In the genomic region with DNA sequence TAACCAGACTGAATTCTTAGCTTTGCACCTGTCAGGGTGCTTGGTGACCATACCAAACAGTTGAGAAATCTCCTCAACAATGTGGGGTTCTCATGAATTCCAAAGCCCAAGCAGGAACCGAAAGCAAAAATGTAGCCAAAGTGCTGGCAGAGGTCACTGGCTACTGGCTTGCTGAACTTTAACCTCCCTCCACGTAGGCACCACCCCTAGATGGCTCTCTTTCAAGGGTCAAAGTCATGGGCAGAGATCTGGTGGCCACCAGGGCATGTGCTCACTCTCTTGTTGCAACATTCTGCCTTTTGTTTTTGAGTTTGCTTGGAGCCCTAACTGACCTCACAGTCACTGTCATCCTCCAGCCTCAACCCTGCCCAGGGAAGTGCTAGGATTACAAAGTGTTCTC, we compare ENCODE assay signal across 12 mouse cellular contexts. TPM values are rescaled to one million over a fixed set of nuclear protein-coding genes. Genes with fewer than 3 reads are reported as not detected.
DNase-seq lines count a peak whose midpoint lies in the region; ATAC-seq and TF ChIP-seq lines count a peak whose summit lies in the region.
"Had no signal": no experiment of that assay in that cellular context is flagged by ENCODE, and none has a peak within 500 bp of the region (broad histone marks: within the 10 kb centered on the region; RNA-seq: fewer than 3 reads in every experiment).

No protein-coding gene starts in this region.

- no peak for TF ChIP-seq EP300 in liver, embryonic 14.5 days (IDR thresholded peaks at IDR 0.05; ENCODE audit: low read depth)

- H3K4me3 ChIP-seq in kidney, embryonic 16.5 days (ENCODE audit: low read length): no peak overlapping the region
- H3K4me3 ChIP-seq in liver, embryonic 14.5 days (ENCODE audit: insufficient read depth in 1 of 2, low read depth in 2 of 2, low read length in 2 of 2): no peak overlapping the region
- no peak overlapping the region for H3K4me3 ChIP-seq in thymus, adult 2 months (ENCODE audit: control insufficient read depth, insufficient read depth, low read length)

- 50% methylated on average over 2 of the region's 2 CpGs for WGBS in kidney, embryonic 16.5 days
- WGBS in liver, embryonic 14.5 days (ENCODE audit: insufficient replicate concordance): 34% methylated on average over 2 of the region's 2 CpGs
- 78% methylated on average over 2 of the region's 2 CpGs for WGBS in thymus, adult 2 months

- peak; percentile 86 to 89 for DNase-seq in kidney, adult 8-10 months
- DNase-seq in liver, embryonic 14.5 days (ENCODE audit: low read depth in 3 of 3, low spot score in 3 of 3): peak in 1 of 3 experiments; percentile 29
- DNase-seq in thymus, adult 2 months: no peak
- no peak for DNase-seq in cerebellum, adult 18-20 months
- DNase-seq in cerebellum, adult 11 months: no peak
- DNase-seq: cerebellum, postnatal 10 days; heart, postnatal 14 days; thymus, adult 18-20 months had no signal

- H3K9me3 ChIP-seq in kidney, embryonic 16.5 days (ENCODE audit: low read length): no peaks in the 10 kb centered on the region
- no peaks in the 10 kb centered on the region for H3K9me3 ChIP-seq in liver, embryonic 14.5 days (ENCODE audit: control insufficient read depth, low read length)

- no peak overlapping the region for H3K4me2 ChIP-seq in kidney, embryonic 16.5 days (replicated peaks; ENCODE audit: low read depth, low read length)
- no peak overlapping the region for H3K4me2 ChIP-seq in liver, embryonic 14.5 days (ENCODE audit: low read depth)

- no peak for ATAC-seq in kidney, embryonic 16.5 days (ENCODE audit: low FRiP score, low TSS enrichment)
- peak; percentile 51 for ATAC-seq in granulocyte monocyte progenitor cell, adult 5-6 weeks (replicated peaks; ENCODE audit: poor library complexity, severe bottlenecking)
- peak; percentile 71 for ATAC-seq in liver, embryonic 14.5 days (ENCODE audit: insufficient read depth)
- peak; percentile 66 for ATAC-seq in neutrophil, adult 5-6 weeks (ENCODE audit: extremely low read depth, insufficient number of reproducible peaks, low FRiP score, poor library complexity, severe bottlenecking)

- H3K4me1 ChIP-seq in kidney, embryonic 16.5 days (ENCODE audit: insufficient read depth, low read length): no peaks in the 10 kb centered on the region
- H3K4me1 ChIP-seq in liver, embryonic 14.5 days (replicated peaks; ENCODE audit: control insufficient read depth in 2 of 2, insufficient read depth in 2 of 2, low read length in 1 of 2): peaks cover 0 to 11% of the 10 kb centered on the region in 2 experiments; a peak in 2 of 4 replicates
- peaks cover 18% of the 10 kb centered on the region for H3K4me1 ChIP-seq in thymus, adult 2 months (replicated peaks; ENCODE audit: control insufficient read depth, insufficient read depth, low read length)

- no peak overlapping the region for H3K27ac ChIP-seq in kidney, embryonic 16.5 days (ENCODE audit: low read length)
- H3K27ac ChIP-seq in liver, embryonic 14.5 days: no peak overlapping the region; the same call in 1 of the 2 replicates
- H3K27ac ChIP-seq in thymus, adult 2 months (ENCODE audit: control insufficient read depth, insufficient read depth, low read length): no peak overlapping the region
- H3K27ac ChIP-seq: kidney, postnatal 0 days had no signal

- H3K36me3 ChIP-seq in kidney, embryonic 16.5 days (ENCODE audit: insufficient read depth, low read length): no peaks in the 10 kb centered on the region
- no peaks in the 10 kb centered on the region for H3K36me3 ChIP-seq in liver, embryonic 14.5 days (replicated peaks; ENCODE audit: control insufficient read depth, insufficient read depth, low read depth)
- H3K36me3 ChIP-seq in thymus, adult 2 months (ENCODE audit: control insufficient read depth, insufficient read depth, low read length): no peaks in the 10 kb centered on the region

- no peak overlapping the region for H3K9ac ChIP-seq in kidney, embryonic 16.5 days (replicated peaks; ENCODE audit: low read length)
- no peak overlapping the region for H3K9ac ChIP-seq in liver, embryonic 14.5 days (replicated peaks)

- TF ChIP-seq CTCF in liver, embryonic 14.5 days (IDR thresholded peaks at IDR 0.05; ENCODE audit: low read depth): peak; percentile 17
- TF ChIP-seq CTCF in thymus, adult 2 months (IDR thresholded peaks at IDR 0.05; ENCODE audit: borderline replicate concordance, control insufficient read depth, extremely low read depth, insufficient read depth, low read length, poor library complexity): no peak

- no peak for TF ChIP-seq POLR2A in thymus, adult 2 months (IDR thresholded peaks at IDR 0.05; ENCODE audit: control insufficient read depth, extremely low read depth, insufficient read depth, low read length, poor library complexity)

- H3K27me3 ChIP-seq in kidney, embryonic 16.5 days (ENCODE audit: insufficient read depth, low read length): no peaks in the 10 kb centered on the region
- no peaks in the 10 kb centered on the region for H3K27me3 ChIP-seq in liver, embryonic 14.5 days (ENCODE audit: control insufficient read depth, insufficient read depth, low read length)
- H3K27me3 ChIP-seq in thymus, adult 2 months (ENCODE audit: control insufficient read depth, insufficient read depth, low read length): no peaks in the 10 kb centered on the region

RNA-seq across cellular contexts. Expression of gene Ak2, which starts 8.1 kb away (rescaled TPM):
- 226 and 238 TPM in 2 replicates for polyA plus RNA-seq in kidney, embryonic 16.5 days (2015; fragmentation: Nextera tagmentation; extraction: Ambion mirVana)
- 166 and 176 TPM in 2 replicates for total RNA-seq in granulocyte monocyte progenitor cell, adult 5-6 weeks (2014; fragmentation: Nextera tagmentation)
- total RNA-seq in granulocyte monocyte progenitor cell, adult 5-6 weeks (2017): 169 and 186 TPM in 2 replicates
- 44.6 and 68.3 TPM in 2 replicates for polyA plus RNA-seq in liver, embryonic 14.5 days (2012; rRNA removed)
- polyA plus RNA-seq in liver, embryonic 14.5 days (2014; fragmentation: Nextera tagmentation; extraction: Ambion mirVana): 94.0 and 101 TPM in 2 replicates
- total RNA-seq in neutrophil, adult 5-6 weeks (2017): 36.3 and 40.5 TPM in 2 replicates
- polyA plus RNA-seq in thymus, adult 2 months (2012; rRNA removed): 60.0 and 60.1 TPM in 2 replicates

RNA-seq across cellular contexts. Expression of gene Azin2, which starts 21.4 kb away (rescaled TPM):
- 21.7 and 26.3 TPM in 2 replicates for polyA plus RNA-seq in kidney, embryonic 16.5 days (2015; fragmentation: Nextera tagmentation; extraction: Ambion mirVana)
- 3.3 and 9.7 TPM in 2 replicates for total RNA-seq in granulocyte monocyte progenitor cell, adult 5-6 weeks (2014; fragmentation: Nextera tagmentation)
- total RNA-seq in granulocyte monocyte progenitor cell, adult 5-6 weeks (2017): 0.21 and 0.95 TPM in 2 replicates
- polyA plus RNA-seq in liver, embryonic 14.5 days (2012; rRNA removed): 0.47 and 0.62 TPM in 2 replicates
- polyA plus RNA-seq in liver, embryonic 14.5 days (2014; fragmentation: Nextera tagmentation; extraction: Ambion mirVana): 0.27 and 0.59 TPM in 2 replicates
- 0.98 TPM in 1 of 2 replicates, not detected in the other for total RNA-seq in neutrophil, adult 5-6 weeks (2017)
- polyA plus RNA-seq in thymus, adult 2 months (2012; rRNA removed): 6.9 and 7.6 TPM in 2 replicates

Comparison
In these comparisons a context has a peak if more than half of its experiments do, and no peak if none do; other contexts are left out.
1. DNase-seq: peak in kidney, adult 8-10 months (2 of 2); none in thymus, adult 2 months (single experiment), cerebellum, adult 18-20 months (0 of 2) and cerebellum, adult 11 months (single experiment).